Mouse (Mus musculus): ENCODE data around the gene Dnase2a.

Gene Dnase2a

DNA sequence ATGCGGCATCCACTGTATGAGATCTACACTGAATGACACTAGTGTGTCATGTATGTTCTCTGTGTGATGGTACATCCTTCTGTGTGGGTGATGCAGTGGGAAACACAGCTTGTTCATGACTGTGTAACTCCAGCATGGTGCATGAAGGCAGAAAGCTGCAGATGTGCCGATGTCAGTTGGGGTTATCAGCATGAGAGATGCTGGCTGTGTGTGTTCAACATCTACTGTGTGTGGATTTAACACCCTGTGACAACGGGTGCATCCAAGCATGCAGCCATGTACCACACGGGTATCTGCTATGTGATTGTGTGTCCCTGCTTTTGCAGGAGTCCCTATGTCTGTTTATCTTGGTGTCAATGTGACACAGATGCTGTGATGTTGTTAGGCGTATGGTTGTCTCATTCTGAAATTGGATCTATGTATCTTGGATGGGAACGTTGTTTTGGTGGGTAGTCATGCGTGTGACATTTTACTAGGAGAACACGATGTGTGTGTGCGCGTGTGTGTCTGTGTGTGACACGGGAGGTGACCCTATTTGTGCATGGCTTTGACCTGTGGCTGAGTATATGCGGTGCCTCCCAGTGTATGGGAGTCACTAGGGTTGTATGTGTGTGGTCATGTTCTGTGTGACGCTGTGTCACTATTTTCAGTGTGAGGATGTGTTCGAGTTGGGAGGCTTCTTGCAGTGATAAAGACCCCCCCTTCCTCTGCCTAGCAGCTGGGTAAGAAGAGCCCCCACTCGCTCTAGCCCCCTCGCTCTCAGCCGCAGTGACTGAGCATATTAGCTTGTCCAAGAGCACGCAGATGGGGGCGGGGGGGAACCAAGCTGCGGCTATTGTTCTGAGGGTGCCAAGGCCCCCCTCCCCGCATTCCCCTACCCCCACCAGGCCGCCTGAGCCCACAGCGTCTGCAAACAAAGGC is 27.9 kb downstream of the Dnase2a start:
- no peak for DNase-seq (ENCODE audit: extremely low read depth, low read depth)

DNA sequence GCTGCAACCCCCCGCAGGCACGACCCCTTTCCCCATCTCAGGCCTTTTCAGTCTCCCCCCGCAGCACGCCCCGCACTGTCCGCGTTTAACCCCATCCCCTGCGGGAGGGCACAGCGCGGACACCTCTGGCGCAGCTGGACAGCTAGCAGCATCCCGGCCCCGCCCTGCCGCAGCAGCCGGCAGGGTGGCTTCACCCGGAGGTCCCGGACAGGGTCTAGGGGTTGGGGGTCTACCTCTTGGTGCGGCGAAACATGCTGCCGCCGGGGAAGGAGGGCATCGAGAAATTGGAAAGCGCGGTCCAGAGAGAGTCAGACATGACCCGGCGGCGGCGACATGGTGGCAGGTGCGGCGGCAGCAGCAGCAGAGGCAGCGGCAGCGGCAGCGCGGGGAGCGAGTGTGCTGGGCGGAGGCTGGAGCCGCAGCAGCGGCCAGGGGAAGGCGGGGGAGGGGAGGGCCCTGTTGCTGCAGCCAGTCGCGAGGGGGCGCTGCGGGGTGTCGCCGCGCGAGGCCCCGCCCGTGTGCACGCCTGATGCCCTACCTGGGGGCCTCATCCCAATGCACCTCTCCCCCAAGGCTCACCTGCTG is 28.7 kb downstream of the Dnase2a start, which contains the start of gene Mast1:
Mast1 (minus strand) TSS at position 398 of the 585 bp plus-strand sequence.
- DNase-seq (ENCODE audit: extremely low read depth, low read depth) = no peak

DNA sequence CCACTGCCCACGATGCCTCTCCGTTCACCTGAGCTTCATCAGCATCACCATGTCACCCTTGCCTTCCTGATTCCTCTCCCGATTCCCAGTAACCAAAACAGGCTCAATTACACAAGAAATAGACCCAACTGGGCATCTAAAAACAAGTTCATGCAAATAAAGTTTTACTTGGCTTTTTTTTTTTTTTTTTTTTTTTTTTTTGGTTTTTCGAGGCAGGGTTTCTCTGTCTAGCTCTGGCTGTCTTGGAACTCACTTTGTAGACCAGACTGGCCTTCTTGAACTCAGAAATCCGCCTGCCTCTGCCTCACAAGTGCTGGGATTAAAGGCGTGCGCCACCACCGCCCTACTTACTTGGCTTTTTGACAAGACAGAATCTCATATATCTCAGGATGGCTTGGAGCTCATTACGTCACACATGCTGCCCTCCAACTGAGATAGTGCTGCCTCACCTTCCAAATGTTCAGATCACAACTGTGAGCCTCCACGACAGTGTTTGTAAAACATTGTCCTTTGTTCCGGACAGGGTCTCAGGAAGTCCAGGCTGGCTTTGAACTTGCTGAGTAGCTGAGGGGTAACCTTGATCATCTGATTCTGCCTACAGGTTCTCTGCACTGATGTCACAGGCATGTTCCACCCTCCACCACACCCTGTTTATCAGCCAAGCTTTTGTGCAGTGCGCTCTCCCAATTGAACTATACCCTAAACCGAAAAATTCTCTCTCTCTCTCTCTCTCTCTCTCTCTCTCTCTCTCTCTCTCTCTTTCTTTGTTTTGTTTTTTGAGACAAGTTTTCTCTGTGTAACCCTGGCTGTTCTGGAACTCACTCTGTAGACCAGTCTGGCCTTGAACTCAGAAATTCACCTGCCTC is 29.5 kb downstream of the Dnase2a start:
- no peak for DNase-seq (ENCODE audit: extremely low read depth, low read depth)

DNA sequence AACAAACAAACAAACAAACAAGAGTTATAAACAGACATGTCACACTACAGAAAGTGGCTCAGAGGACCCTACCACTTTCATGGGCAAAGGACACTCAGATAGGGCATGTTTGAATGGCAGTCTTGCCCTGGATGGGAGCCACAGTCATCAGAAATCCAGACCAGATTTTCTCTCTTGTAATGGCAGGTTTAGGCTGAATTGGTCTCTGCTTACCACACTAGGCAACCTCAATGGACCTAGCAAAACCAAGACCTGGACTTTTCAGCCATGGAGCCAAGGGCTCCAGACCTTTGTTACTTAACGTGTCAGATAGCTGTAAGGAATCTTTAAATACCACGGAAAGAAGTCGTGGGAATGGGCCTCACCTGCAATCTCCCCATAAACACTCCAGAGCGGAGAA is 35.3 kb downstream of the Dnase2a start:
- no peak for DNase-seq (ENCODE audit: extremely low read depth, low read depth)

DNA sequence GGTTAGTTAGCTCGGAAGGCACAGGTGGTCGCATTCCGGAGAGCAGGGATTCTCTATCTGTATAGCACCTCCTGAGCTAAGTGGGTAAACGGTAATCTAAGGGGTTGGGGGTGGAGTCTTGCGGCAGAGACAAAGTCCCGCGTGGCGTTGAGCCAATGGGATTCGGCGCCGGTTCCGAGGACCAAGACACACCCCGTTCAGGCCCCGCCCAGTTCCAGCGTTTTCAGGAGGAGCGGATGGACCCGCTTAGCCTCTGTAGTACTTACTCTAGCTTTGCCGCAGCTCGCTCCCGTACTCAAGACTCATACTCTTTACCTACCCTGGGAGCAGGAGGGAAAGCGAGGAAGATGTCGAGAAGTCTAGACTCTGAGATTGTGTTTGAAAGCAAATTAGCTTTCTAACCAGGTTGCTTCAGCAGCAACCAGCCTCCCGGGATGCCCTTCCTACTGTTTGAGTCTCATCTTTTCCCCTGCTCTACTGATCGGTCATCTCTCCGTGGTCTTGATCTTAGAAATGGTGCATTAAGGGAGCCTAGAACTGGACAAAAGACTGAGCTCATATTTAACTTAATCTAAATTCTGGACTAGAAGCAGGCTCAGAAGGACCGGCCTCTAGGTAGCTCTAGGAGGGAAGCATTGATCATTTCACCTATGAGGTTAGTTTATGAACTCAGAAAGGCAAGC is 36.3 kb downstream of the Dnase2a start:
- DNase-seq (ENCODE audit: extremely low read depth, low read depth) = no peak

DNA sequence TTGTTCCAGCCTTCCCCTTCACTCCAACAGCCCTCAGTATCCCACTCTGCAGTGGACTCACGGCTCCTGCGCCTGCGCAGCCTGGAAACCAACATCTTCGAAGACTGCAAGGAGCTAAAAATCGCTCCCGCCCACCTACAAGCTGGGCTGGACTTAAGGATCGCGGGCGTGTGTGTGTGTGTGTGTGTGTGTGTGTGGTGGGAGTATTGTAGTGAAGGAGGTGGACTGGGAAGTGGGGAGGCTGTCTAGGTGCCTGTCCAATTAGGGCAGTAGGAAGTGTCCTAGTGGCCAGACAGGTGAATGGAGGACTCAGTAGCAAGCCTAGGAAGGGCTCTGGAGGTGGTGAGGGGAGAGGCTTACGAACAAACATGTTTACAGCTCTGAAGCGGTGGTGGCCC is 36.9 kb downstream of the Dnase2a start:
- DNase-seq (ENCODE audit: extremely low read depth, low read depth) = no peak

DNA sequence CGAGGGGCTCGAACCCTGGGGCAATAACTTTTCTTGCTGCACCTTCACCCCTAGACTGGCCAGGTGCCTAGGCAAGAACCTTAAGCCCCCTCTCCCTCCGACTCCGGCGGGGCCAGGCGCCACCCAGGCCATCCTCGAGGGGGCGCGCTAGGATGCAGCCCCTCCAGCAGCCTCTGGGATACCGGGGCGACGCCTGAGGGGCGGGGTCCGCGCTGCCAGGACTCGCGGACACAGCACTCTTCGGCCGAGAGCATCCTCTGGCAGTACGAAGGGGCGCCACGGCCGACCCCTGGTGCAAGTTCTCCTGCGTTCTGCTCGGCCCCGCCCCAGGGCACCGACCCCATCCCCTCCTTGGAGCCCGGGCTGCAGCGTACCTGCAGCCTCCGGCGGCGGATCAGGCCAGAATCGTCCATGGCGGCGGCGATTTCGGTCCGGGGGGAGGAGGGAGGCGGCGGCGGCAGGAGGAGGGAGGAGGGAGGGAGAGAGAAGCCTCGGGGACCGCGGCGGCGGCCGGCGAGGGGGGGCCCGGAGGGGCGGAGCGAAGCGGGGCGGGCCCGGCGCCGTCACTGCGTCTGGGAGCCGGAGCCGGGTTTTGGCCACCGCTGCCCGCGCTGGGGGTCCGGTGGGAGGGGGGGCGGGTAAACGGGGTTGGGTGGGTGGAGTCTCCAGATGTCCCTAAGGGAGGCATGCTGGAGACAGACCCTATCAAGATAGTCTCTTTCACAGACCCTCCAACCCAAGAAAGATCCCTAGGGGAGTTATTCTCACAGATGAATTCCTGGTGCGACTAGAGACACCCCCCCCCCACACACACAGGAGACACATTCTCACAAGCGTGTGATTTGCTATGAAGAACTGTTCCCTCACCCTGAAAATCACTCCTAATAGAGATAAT is 37.5 kb downstream of the Dnase2a start:
- no peak for DNase-seq (ENCODE audit: extremely low read depth, low read depth)

DNA sequence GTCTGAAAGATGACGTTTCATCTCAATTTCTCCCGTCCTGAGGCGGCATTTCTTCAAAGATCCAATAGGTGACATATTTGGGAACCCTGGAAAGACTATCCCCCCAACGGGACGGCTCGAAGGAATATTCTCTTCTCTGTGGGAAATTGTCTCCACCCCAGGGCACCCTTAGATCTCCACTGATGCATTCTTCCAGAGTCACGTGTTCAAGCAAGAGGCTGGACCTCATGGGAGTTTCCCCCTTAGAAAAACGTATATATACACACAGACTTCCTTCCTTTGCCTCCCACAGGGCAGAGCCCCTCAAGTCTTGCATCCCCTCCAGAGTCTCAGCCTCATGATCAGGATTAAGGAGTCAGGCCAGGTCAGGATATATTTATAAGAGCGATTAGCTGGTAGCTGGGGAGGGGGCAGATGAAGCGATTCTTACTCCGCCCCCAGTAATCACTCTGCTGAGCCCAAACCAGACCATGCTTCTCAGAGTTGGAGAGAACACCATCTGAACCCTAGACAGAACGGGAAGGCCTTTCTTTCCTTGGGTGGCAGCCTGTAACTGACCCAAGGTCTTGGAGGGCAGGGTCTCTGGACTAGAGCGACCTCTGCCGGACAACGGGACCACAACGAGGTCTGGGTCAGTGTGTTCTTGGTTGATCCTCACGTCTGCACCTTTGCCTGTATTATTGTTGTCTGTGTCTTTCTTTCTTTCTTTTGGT is 38.3 kb downstream of the Dnase2a start, which contains the start of gene Rtbdn:
Rtbdn (plus strand) TSS at position 464 of the 713 bp plus-strand sequence.
- no peak for DNase-seq (ENCODE audit: extremely low read depth, low read depth)

DNA sequence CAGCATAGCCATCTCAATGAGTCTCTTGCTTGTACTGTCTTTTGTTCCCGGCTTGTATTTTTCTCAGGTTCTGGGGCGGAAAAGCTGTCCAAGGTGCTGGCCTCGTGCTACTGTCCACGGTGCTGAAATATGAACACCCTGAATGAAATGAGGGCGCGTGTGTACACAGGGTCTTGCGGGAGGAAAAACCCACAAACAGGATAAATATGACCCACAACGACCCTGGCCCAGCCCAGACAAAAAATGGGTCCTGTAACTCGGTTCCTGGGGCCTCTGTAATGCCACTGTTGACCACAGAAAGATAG is 38.8 kb downstream of the Dnase2a start:
- no peak for DNase-seq (ENCODE audit: extremely low read depth, low read depth)

DNA sequence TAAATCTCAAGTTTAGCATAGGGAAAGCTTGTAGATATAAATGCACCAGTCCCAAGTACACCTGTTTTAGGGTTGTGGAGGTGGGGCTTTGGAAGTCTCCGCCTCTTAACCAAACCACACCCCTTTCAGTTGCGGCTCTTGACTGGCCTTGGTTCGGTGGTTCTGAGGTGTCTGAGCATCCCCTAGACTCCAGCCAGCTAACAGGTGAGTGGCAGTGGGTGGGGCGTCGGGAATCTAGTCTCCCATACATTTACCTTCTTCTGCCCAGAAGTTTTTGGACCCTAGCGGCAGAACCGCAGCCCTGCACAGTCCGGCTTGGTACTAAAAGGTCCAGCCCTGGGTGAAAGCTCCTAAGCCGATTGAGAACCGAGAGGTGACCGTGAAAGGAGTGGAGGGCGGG is 41.4 kb downstream of the Dnase2a start:
- no peak for DNase-seq (ENCODE audit: extremely low read depth, low read depth)

DNA sequence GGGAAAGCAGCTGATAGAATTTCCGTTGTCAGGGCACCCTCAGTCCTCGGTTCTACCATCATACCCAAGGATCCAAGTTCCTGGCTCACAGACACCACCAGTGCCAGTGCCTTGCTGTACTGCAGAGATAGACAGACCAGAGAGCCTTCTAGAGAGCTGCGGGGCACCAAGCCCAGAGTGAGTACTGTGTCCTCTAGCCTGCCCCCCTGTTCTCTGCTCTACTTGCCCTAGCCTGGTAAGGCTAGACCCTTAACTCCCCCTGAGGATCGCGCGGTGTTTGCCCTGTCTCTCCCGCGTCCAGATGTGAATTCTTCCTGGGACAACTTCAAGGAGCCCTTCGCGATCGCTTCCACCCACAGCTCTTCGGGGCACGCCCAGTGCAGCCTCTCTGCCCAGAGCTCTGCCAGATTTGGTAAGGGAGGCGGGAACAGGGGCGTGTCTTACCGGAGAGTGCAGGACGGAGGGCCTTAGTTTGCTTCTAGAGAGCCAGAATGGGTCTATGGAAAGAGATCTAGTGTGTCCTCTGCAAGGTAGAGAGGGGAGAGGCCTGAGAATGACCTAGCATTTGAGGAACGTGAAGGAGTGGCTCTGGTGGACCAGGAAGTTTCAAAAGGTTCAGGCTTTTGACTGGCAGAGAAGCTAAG is 44.4 kb downstream of the Dnase2a start:
- DNase-seq (ENCODE audit: extremely low read depth, low read depth) = no peak

DNA sequence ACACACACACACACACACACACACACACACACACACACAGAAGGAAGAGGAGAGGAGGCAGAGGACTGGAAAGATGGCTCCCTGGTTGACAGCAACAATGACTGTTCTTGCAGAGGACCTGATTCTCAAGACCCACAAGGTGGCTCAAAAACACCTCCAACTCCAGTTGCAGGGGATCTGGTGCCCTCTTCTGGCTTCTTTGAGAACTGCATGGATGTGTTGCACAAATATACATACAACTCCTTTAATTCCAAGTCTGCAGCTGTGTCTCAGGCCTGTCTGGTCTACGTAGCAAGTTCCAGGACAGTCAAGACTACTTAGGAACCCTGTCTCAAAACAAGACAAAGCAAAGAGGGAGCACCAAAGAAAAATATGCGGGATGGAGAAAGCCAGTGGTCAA is 48.4 kb downstream of the Dnase2a start:
- DNase-seq (ENCODE audit: extremely low read depth, low read depth) = no peak

DNA sequence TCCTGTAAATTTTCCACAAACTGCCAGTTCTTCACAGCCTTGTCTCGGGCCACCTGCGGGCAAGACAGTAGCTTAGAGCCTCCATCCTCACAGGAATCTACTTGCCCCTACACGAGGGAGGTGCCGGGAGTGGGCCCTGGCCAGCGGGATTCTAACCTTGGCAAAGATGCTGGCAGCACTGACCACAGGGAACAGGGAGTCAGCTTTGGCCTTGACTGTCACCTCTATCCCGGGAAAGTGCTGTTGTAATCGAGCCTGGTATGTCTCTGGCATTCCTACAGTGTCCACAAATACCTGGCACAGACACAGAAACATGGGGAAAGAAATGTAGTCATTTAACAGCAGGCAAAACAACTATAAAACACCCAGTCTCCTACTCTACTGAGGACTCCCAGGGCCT is 51.5 kb downstream of the Dnase2a start:
- no peak for DNase-seq (ENCODE audit: extremely low read depth, low read depth)

DNA sequence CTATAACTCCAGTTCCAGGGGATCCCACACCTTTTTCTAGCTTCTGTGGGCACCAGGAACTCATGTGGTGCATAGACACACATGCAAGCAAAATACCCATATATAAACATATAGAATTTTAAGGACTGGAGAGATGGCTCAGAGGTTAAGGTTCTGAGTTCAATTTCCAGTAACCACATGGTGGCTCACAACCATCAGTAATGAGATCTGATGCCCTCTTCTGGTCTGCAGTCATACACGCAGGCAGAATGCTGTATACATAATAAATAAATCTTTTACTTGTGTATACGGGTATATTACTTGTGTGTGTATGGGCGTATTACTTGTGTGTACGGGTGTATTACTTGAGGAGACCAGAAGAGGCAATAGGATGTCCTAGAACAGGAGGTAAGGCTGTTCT is 55.6 kb downstream of the Dnase2a start:
- no peak for DNase-seq (ENCODE audit: extremely low read depth, low read depth)

DNA sequence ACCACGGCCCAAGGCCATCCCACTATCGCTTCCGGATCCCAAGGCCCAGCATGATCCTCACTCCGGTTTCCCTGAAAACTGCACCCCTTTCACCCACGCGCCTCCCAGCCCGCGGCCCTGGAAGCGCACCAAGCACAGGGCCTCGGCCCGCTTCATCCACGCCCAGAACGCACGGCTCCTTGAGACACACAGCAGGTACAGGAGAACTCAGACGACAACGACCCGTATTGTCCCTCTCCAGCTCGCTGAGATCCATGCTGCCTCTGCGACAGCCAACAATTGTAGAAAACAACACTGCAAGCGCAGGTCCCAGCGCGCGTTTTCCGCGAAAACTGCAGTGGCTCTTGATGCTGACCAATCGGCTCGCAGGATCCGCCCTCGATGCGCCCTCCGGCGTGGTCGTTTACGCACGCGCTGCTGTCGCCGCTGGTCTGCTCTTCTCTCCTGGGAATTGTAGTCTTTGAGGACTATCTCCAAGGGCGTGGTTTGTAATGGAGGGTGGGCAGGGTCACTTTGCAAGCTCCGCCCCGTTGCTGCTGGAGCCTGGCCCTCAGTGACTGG is 57.5 kb downstream of the Dnase2a start:
- DNase-seq (ENCODE audit: extremely low read depth, low read depth) = peak; percentile 96

DNA sequence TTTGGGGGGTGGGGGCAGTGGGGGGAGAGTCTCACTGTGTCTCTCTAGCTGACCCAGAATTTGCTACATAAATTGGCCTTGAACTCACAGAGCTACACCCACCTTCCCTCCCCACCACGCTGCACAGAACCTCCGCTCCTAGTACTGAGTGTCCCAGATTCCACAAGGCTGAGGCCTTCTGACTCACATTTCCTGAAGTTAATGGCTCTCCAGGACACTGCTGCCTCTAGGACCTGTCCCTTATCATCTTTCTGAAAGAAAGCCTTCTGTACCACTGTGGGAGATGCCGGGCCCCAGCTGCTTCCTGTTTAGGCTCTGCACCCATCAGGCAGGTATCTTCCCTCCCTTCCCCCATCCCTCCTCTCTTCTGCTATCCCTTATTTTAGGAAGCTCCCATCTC is 58.2 kb downstream of the Dnase2a start:
- no peak for DNase-seq (ENCODE audit: extremely low read depth, low read depth)

DNA sequence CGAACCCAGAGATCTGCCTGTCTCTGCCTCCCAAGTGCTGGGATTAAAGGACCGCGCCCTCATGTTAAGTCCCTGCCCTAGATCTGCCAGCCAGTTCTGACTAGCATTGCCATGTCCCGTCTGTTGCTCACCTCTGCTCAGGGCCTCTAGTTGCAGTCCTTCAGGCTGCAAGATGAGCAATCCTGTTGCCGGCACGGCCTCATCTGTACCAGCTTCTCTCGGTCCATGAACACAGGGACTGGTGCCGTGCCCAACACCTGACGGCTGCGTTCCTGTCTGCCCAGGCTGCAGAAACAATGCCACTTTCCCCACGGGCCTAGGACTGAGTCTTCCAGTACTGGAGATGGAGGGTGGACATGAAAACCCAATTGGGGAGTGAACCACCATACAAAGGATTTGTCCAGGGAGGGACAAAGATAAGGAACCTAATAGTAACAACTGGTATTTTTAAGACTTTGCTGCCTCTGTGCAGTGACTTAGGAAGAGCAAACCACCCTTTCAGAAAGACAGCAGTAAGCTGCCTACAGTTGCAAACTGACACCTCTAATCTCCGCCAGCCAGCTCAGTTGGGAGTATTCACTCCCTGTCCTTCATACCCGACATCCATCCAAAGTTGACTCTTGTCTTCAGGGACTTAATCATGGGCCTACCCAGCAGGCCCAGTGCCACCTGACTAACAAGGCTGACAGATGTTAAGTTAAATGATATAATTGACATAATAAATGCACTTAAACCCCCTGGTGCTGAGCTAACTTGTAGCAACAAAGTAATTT is 59.4 kb downstream of the Dnase2a start:
- DNase-seq (ENCODE audit: extremely low read depth, low read depth) = no peak

DNA sequence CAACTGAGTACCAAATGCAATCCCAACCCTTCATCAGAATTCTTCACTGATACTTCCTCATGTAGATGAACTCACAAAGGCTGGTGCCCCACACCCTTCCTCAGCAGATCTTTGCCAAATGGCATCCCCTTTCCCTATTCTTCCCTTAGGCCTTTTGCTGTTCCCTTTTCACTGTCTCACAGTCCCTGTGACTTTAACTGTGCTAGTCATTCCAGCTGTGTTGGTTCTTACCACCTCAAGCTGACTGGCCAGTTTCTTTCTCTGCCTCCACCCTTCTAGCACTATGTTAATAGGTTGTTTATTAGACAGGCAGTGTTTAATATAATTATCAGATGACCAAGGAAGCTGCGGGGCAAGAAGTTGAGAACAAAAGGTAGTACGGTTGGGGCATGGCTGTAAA is 60.3 kb downstream of the Dnase2a start:
- no peak for DNase-seq (ENCODE audit: extremely low read depth, low read depth)
